In the genomic region with DNA sequence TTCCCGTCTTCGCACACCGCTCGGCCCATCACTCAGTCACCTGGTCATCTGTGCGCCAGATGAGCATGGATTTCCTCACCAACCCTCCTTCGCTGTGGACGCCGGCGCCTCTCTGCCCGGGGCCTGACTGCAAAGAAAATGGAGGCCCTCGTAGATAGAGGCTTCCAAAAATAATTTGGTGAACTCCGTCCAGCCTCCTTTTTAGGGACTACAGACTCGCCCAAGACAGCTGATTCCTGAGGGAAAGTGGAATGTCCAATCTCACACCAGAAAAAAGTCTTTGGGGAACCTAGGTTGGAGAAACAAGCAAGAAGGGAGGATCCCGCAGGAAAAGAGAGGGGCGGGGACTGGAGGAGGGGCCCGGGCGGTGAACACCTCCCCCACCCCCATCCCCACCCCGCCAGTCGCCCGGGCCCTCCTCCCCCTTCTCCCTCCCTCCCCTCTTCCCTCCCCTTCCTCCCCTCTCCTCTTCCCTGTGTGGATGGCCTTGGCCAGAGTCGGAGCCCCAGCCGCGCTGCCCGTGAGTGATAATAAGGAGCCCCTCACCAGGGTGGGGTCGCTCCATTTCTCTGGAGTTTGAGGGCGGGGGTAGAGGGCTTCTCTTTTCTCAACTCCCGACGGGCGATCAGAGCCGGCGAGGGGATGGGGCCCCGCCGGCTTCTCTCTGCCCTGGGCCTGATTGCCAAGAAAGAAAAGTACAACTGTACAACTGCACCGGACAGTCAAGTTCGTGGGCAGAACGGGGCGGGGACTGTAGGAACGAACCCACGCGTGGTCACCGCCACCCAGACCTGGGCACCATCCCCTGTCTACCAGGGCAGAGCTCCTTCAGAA, we compare ENCODE assay signal across 8 mouse cellular contexts. TPM values are rescaled to one million over a fixed set of nuclear protein-coding genes. Genes with fewer than 3 reads are reported as not detected.
DNase-seq lines count a peak whose midpoint lies in the region; ATAC-seq and TF ChIP-seq lines count a peak whose summit lies in the region.

Gene Ston1, plus strand, starts transcription at position 463 of the 834 bp plus-strand sequence.

- no peak for TF ChIP-seq POLR2A in bone marrow macrophage, adult 2 months (IDR thresholded peaks at IDR 0.05; ENCODE audit: borderline replicate concordance, low read depth, low read length)

- no peaks in the 10 kb centered on the region for H3K36me3 ChIP-seq in forebrain, embryonic 11.5 days (ENCODE audit: control insufficient read depth, insufficient read depth, low read length)
- no peaks in the 10 kb centered on the region for H3K36me3 ChIP-seq in stomach, embryonic 14.5 days (ENCODE audit: control insufficient read depth, insufficient read depth, low read length)

- H3K9ac ChIP-seq in forebrain, embryonic 11.5 days (ENCODE audit: low read length) = peak within 1 kb of the TSS; percentile 68
- peak within 1 kb of the TSS; percentile 61 for H3K9ac ChIP-seq in stomach, embryonic 14.5 days (replicated peaks; ENCODE audit: low read depth, low read length)

- no peaks in the 10 kb centered on the region for H3K27me3 ChIP-seq in forebrain, embryonic 11.5 days (ENCODE audit: control insufficient read depth, insufficient read depth, low read length)
- no peaks in the 10 kb centered on the region for H3K27me3 ChIP-seq in stomach, embryonic 14.5 days (ENCODE audit: control insufficient read depth, insufficient read depth, low read length)

- TF ChIP-seq CTCF in layer of hippocampus, adult 2 months (conservative IDR thresholded peaks at IDR 0.05) = no peak; the same call in 1 of the 2 replicates
- peak; percentile 38 for TF ChIP-seq CTCF in bone marrow macrophage, adult 2 months (IDR thresholded peaks at IDR 0.05; ENCODE audit: low read depth, low read length)

- H3K27ac ChIP-seq in layer of hippocampus, adult 2 months = peak within 1 kb of the TSS; percentile 85
- H3K27ac ChIP-seq in bone marrow macrophage, adult 2 months (ENCODE audit: insufficient read depth, low read depth, low read length) = no peak within 1 kb of the TSS
- H3K27ac ChIP-seq in forebrain, embryonic 11.5 days (ENCODE audit: low read depth, low read length) = peak within 1 kb of the TSS; percentile 57
- H3K27ac ChIP-seq in stomach, embryonic 14.5 days (ENCODE audit: low read length) = peak within 1 kb of the TSS; percentile 88

- H3K4me2 ChIP-seq in forebrain, embryonic 11.5 days (ENCODE audit: low read depth, low read length, severe bottlenecking) = peak within 1 kb of the TSS; percentile 83
- peak within 1 kb of the TSS; percentile 76 for H3K4me2 ChIP-seq in stomach, embryonic 14.5 days (replicated peaks; ENCODE audit: low read depth, low read length)

- peak within 1 kb of the TSS; percentile 82 for H3K4me3 ChIP-seq in layer of hippocampus, adult 2 months
- peak within 1 kb of the TSS; percentile 60 for H3K4me3 ChIP-seq in bone marrow macrophage, adult 2 months (ENCODE audit: insufficient read depth, low read length)
- H3K4me3 ChIP-seq in forebrain, embryonic 11.5 days (ENCODE audit: low read depth, low read length) = peak within 1 kb of the TSS; percentile 47
- H3K4me3 ChIP-seq in stomach, embryonic 14.5 days (ENCODE audit: low read depth, low read length) = peak within 1 kb of the TSS; percentile 50

- 1% methylated on average over 38 of the region's 41 CpGs for WGBS in forebrain, embryonic 11.5 days
- under 1% methylated on average over 41 of the region's 41 CpGs for WGBS in stomach, embryonic 14.5 days

- H3K4me1 ChIP-seq in bone marrow macrophage, adult 2 months (ENCODE audit: control insufficient read depth, insufficient read depth, low read length) = peaks cover 2% of the 10 kb centered on the region; the same call in 1 of the 2 replicates
- peaks cover 6% of the 10 kb centered on the region; the same call in 1 of the 2 replicates for H3K4me1 ChIP-seq in forebrain, embryonic 11.5 days (replicated peaks; ENCODE audit: control insufficient read depth, insufficient read depth, low read length)
- 0 out of 2 replicates have a peak, but pooled peaks cover 15% of the 10 kb centered on the region for H3K4me1 ChIP-seq in stomach, embryonic 14.5 days (ENCODE audit: control insufficient read depth, insufficient read depth, low read length)

- peak; percentile 89 for ATAC-seq in forebrain, embryonic 11.5 days (replicated peaks; ENCODE audit: low FRiP score)
- peak; percentile 85 for ATAC-seq in stomach, embryonic 14.5 days (ENCODE audit: insufficient number of reproducible peaks, insufficient read depth, low FRiP score, low read depth)

- intact Hi-C loops in heart, postnatal 14 days (cut with DNase I) = loop anchor here (1.0 to 2.0 kb wide), 2 partner anchors 32 to 43 kb away; no protein-coding TSS in a partner anchor

- H3K9me3 ChIP-seq in forebrain, embryonic 11.5 days (ENCODE audit: control insufficient read depth, low read length) = no peaks in the 10 kb centered on the region
- no peaks in the 10 kb centered on the region for H3K9me3 ChIP-seq in stomach, embryonic 14.5 days (ENCODE audit: control insufficient read depth, low read depth, low read length)

- no peak for DNase-seq in layer of hippocampus, adult 2 months (ENCODE audit: low spot score in 2 of 2)
- DNase-seq in layer of hippocampus, adult 9-11 months = no peak
- peak; percentile 90 for DNase-seq in forebrain, embryonic 11.5 days (ENCODE audit: low spot score)
- DNase-seq in heart, postnatal 14 days = peak; percentile 79 to 83
- peak; percentile 72 to 92 for DNase-seq in kidney, postnatal 4 days
- DNase-seq in lung, postnatal 4 days = peak; percentile 87

RNA-seq across cellular contexts. Expression of gene Ston1, which starts in this region (rescaled TPM):
- 10 to 100 TPM; 14.1 to 17.1 TPM for total RNA-seq in layer of hippocampus, adult 2 months (2021)
- polyA plus RNA-seq in bone marrow macrophage, adult 2 months (2012; ENCODE audit: insufficient read depth, insufficient read length, missing spikeins) = 0.55 TPM in 2 replicates
- 3.4 and 4.9 TPM in 2 replicates for polyA plus RNA-seq in forebrain, embryonic 11.5 days (2014; fragmentation: Nextera tagmentation; extraction: Ambion mirVana)
- 10 to 100 TPM; 25.4 to 25.6 TPM for total RNA-seq in heart, postnatal 14 days (2021)
- polyA plus RNA-seq in stomach, embryonic 14.5 days (2014; fragmentation: Nextera tagmentation; extraction: Ambion mirVana) = 10.4 and 10.8 TPM in 2 replicates

Comparison
In these comparisons a context has a peak if more than half of its experiments do, and no peak if none do; other contexts are left out.
1. DNase-seq: peak in forebrain, embryonic 11.5 days (single experiment), heart, postnatal 14 days (2 of 2), kidney, postnatal 4 days (2 of 2) and lung, postnatal 4 days (2 of 2); none in layer of hippocampus, adult 2 months (0 of 2) and layer of hippocampus, adult 9-11 months (single experiment).
2. Peak in every context shown above with its lines, with median percentiles within 50 percentile points of each other: H3K4me3 ChIP-seq.